Mouse (Mus musculus) liver, postnatal 0 days (tissue): ENCODE results near the gene Nostrin. TPM values are rescaled to one million over a fixed set of nuclear protein-coding genes. Genes with fewer than 3 reads are reported as not detected.
A peak's percentile ranks its signal among the peaks of the same experiment; 100 is the strongest.

Experiments
- ATAC-seq: fragments of 200-750 bp; cut with Nextera tagmentation; 2 replicates; pipeline ENCODE4 v1.8.0; 2017; ENCODE audit warnings: mild to moderate bottlenecking, moderate library complexity
- DNase-seq: peaks from one replicate; pipeline ENCODE4 v3.0.0-alpha.2; 2016
- H3K27ac ChIP-seq: fragments of 300-500 bp; sonication (generic); 2 replicates; pipeline ENCODE4 v1.5.1; 2014; ENCODE audit warnings: antibody characterized with exemption, moderate library complexity, mild to moderate bottlenecking, low read depth
- H3K27me3 ChIP-seq: fragments of 300-500 bp; sonication (generic); 2 replicates; pipeline ENCODE4 v1.6.1; 2014; ENCODE audit warnings: low read length, control low read depth, mixed read lengths; ENCODE audit not compliant: insufficient read depth
- H3K36me3 ChIP-seq: fragments of 300-500 bp; sonication (generic); replicated peaks from 2 replicates; pipeline ENCODE4 v1.6.1; 2014; ENCODE audit warnings: mild to moderate bottlenecking, control low read depth, low read length, moderate library complexity, mixed read lengths; ENCODE audit not compliant: insufficient read depth
- H3K4me1 ChIP-seq: fragments of 300-500 bp; sonication (generic); 2 replicates; pipeline ENCODE4 v1.6.1; 2014; ENCODE audit warnings: antibody characterized with exemption, mild to moderate bottlenecking, control low read depth; ENCODE audit not compliant: insufficient read depth
- H3K4me2 ChIP-seq: fragments of 300-500 bp; sonication (generic); 2 replicates; pipeline ENCODE4 v1.6.1; 2014; ENCODE audit warnings: low read depth, mild to moderate bottlenecking, low read length, moderate library complexity, mixed read lengths
- H3K4me3 ChIP-seq: fragments of 300-500 bp; sonication (generic); 2 replicates; pipeline ENCODE4 v1.5.1; 2014; ENCODE audit warnings: low read depth, low read length
- H3K9ac ChIP-seq: fragments of 300-500 bp; sonication (generic); replicated peaks from 2 replicates; pipeline ENCODE4 v1.6.1; 2014; ENCODE audit warnings: mild to moderate bottlenecking, moderate library complexity
- H3K9me3 ChIP-seq: fragments of 300-500 bp; sonication (generic); 2 replicates; pipeline ENCODE4 v1.6.1; 2016; ENCODE audit warnings: mild to moderate bottlenecking, control low read depth, low read length, mixed read lengths
- CTCF ChIP-seq: sonication (generic); IDR thresholded peaks from 2 replicates; pipeline ENCODE4 v1.5.1; 2016; ENCODE audit warnings: antibody characterized with exemption, low read depth
- EP300 ChIP-seq: IDR thresholded peaks from 2 replicates; pipeline ENCODE4 v1.6.1; 2016; ENCODE audit warnings: antibody characterized with exemption, low read depth, mild to moderate bottlenecking
- WGBS: fragments of 180-500 bp; shearing (Covaris S2); extraction: QIAGEN DNeasy Blood & Tissue Kit; methylation state at CpG from one replicate; pipeline ENCODE4 v1.1.7; 2014; ENCODE audit not compliant: insufficient replicate concordance; 5-methylcytosine and 5-hydroxymethylcytosine counted together
- polyA plus RNA-seq: library from polyadenylated mRNA; unstranded; fragments of >200 nt; fragmentation: Nextera tagmentation; extraction: Ambion mirVana; gene quantifications from 2 replicates; pipeline ENCODE4 v1.2.1, GENCODE M21; 2015

Gene Nostrin
- polyA plus RNA-seq, 1 experiment from 2014 or later = 10.9 TPM

DNA sequence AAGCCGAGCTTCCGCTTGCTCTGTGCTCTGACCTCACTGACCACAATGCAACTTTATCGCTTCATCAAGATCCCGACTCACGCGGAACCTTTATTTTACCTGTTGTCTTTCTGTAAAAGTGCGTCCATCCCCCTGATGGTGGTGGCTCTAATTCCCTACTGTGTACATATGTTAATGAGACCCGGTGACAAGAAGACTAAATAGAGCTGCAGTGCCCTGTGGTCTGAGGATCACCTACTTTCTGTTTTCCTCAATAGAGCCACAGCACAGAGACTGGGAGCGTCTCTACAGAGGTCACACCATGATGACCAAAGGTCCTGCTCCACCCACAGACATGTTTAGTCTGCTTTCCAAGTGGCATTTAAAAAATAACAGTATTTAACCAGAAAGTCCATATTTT, 91.3 kb downstream of the Nostrin start:
- TF ChIP-seq CTCF (no peak), EP300 (no peak)
- Histone ChIP-seq H3K9me3 (no peaks in the 10 kb centered on the region), H3K4me3 (no peak overlapping the region), H3K9ac (no peak overlapping the region), H3K4me2 (no peak overlapping the region), H3K36me3 (no peaks in the 10 kb centered on the region), H3K27ac (no peak overlapping the region; the same call in 1 of the 2 replicates), H3K27me3 (no peaks in the 10 kb centered on the region), H3K4me1 (no peaks in the 10 kb centered on the region)
- 81% methylated on average over 9 of the region's 9 CpGs for WGBS
- DNase-seq (no peak), ATAC-seq (peak; percentile 56)

- WGBS = 74% methylated on average over 6 of the region's 6 CpGs
- Histone ChIP-seq H3K9me3 (no peaks in the 10 kb centered on the region), H3K36me3 (no peaks in the 10 kb centered on the region), H3K27ac (no peak overlapping the region), H3K4me3 (no peak overlapping the region), H3K27me3 (no peaks in the 10 kb centered on the region), H3K4me1 (no peaks in the 10 kb centered on the region), H3K4me2 (no peak overlapping the region), H3K9ac (no peak overlapping the region)
- TF ChIP-seq EP300 (no peak), CTCF (no peak)
- no peak for ATAC-seq
- DNase-seq = no peak
Measured at GRCm38 (mm10) chr2:69228635-69229034, 93.0 kb downstream of the Nostrin start.

GRCm38 (mm10) chr2:69230137-69230536, 94.5 kb downstream of the Nostrin start:
- Histone ChIP-seq H3K9ac (no peak overlapping the region), H3K4me3 (no peak overlapping the region), H3K4me1 (no peaks in the 10 kb centered on the region), H3K27ac (no peak overlapping the region), H3K9me3 (no peaks in the 10 kb centered on the region), H3K36me3 (no peaks in the 10 kb centered on the region), H3K27me3 (no peaks in the 10 kb centered on the region), H3K4me2 (no peak overlapping the region)
- no peak for TF ChIP-seq EP300
- no peak for TF ChIP-seq CTCF
- no peak for ATAC-seq
- 76% methylated on average over 2 of the region's 2 CpGs for WGBS
- DNase-seq = no peak

GRCm38 (mm10) chr2:69232101-69232500, 96.5 kb downstream of the Nostrin start:
- Histone ChIP-seq H3K9ac (no peak overlapping the region), H3K4me2 (no peak overlapping the region), H3K27ac (no peak overlapping the region), H3K4me3 (no peak overlapping the region), H3K4me1 (no peaks in the 10 kb centered on the region), H3K36me3 (no peaks in the 10 kb centered on the region), H3K9me3 (no peaks in the 10 kb centered on the region), H3K27me3 (no peaks in the 10 kb centered on the region)
- no peak for ATAC-seq
- TF ChIP-seq CTCF = no peak
- no peak for TF ChIP-seq EP300
- DNase-seq = no peak

DNA sequence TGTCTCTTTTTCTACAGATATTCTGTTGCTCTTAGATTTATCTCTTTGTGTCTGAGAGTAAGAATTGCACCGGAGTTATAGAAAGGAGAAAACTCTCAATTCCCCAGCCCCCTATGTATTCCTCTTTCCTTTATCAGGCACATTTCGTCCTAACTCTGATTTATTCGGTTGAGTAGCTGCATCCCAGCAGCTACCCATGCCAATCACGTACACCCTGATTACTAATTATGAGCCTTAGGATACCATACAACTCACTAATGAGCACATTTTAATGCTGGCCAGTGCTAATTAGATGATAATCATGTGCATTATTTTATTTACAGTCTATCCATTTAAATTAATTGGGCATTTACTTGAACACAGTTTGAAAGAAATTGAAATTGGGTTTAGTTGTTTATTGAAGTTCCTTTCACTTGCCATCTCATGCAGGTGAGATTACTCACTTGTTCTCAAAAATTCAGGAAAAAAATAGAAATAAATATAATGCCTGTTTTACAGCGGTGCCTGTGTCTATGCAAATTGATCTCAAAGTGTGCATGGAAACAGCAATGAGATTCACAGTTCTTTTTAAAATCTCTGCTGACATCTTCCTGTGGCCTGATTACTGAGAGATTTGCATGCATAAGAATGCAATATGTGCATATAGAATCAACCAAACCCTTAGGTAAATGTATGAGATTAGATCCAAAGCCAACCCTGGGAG, 99.5 kb downstream of the Nostrin start:
- H3K9me3 ChIP-seq = no peaks in the 10 kb centered on the region
- H3K9ac ChIP-seq = no peak overlapping the region
- WGBS = 80% methylated on average over 5 of the region's 5 CpGs
- ATAC-seq (no peak), DNase-seq (no peak)
- H3K4me3 ChIP-seq = no peak overlapping the region
- H3K27me3 ChIP-seq = no peaks in the 10 kb centered on the region
- no peak overlapping the region for H3K27ac ChIP-seq
- TF ChIP-seq EP300 (no peak), CTCF (no peak)
- H3K36me3 ChIP-seq = peaks cover 6% of the 10 kb centered on the region; the same call in 1 of the 2 replicates
- no peak overlapping the region for H3K4me2 ChIP-seq
- H3K4me1 ChIP-seq = no peaks in the 10 kb centered on the region

Other genes starting within 250 kb of the Nostrin start
- gene Spc25, start 70.4 kb downstream of the Nostrin start, polyA plus RNA-seq = 98.6 and 105 TPM in 2 replicates
- not detected in 2 replicates for gene G6pc2, start 75.3 kb downstream of the Nostrin start, polyA plus RNA-seq
- 74.4 and 74.8 TPM in 2 replicates for gene Abcb11, start 206.8 kb downstream of the Nostrin start, polyA plus RNA-seq
- 0.24 and 0.27 TPM in 2 replicates for gene Dhrs9, start 244.6 kb downstream of the Nostrin start, polyA plus RNA-seq